Mouse (Mus musculus): ENCODE measurements around the gene Cpt1c. TPM values are rescaled to one million over a fixed set of nuclear protein-coding genes. Genes with fewer than 3 reads are reported as not detected.

Cpt1c gene
- polyA plus RNA-seq, 1 experiment from 2014 or later = 11.1 TPM

DNA sequence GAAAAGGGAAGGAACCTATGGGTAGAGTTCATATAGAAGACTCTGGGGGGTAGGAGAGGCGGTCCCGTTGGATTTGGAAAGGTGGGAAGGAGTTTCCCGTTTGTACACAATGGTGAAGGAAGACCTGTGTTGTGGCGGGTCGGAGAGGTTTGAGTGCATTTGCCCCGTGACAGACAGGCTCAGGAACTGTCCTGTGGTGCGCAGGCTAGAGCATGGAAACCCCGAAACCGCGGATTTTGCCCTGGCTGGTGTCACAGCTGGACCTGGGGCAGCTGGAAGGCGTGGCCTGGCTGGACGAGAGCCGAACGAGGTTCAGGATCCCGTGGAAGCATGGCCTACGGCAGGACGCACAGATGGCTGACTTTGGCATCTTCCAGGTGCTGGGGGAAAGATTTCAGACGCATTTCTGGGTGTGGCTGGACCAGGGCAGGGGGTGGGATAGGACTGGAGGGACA is 23.9 kb upstream of the Cpt1c start, which contains the start of gene Bcl2l12:
TSS of gene Bcl2l12 (minus strand) at position 212 of the 455 bp plus-strand sequence.
- H3K9ac ChIP-seq (ENCODE audit: low read length) = peak within 1 kb of the TSS; percentile 88
- H3K9me3 ChIP-seq (ENCODE audit: control insufficient read depth, low read length) = no peaks in the 10 kb centered on the region
- peaks cover 63% of the 10 kb centered on the region for H3K36me3 ChIP-seq (ENCODE audit: control insufficient read depth, insufficient read depth, low read length)
- H3K27me3 ChIP-seq (ENCODE audit: control insufficient read depth, insufficient read depth, low read length) = no peaks in the 10 kb centered on the region
- peak within 1 kb of the TSS; percentile 58 to 80 for H3K4me3 ChIP-seq (ENCODE audit: control insufficient read depth in 1 of 2, insufficient read depth in 1 of 2, low read depth in 1 of 2, low read length in 2 of 2)
- H3K4me2 ChIP-seq (ENCODE audit: low read length) = peak within 1 kb of the TSS; percentile 75
- ATAC-seq (ENCODE audit: insufficient number of reproducible peaks, insufficient read depth, low FRiP score, low read depth) = 0 out of 2 replicates have a peak, but pooled peaks have one; percentile 1
- H3K4me1 ChIP-seq (ENCODE audit: control insufficient read depth in 2 of 2, insufficient read depth in 2 of 2, low read length in 2 of 2) = peaks cover 14 to 34% of the 10 kb centered on the region in 2 experiments
- WGBS = 2% methylated on average over 18 of the region's 18 CpGs
- peak within 1 kb of the TSS; percentile 73 to 83 for H3K27ac ChIP-seq (replicated peaks in 1 of 2; ENCODE audit: control insufficient read depth in 1 of 2, insufficient read depth in 1 of 2, low read depth in 2 of 2, low read length in 2 of 2)

DNA sequence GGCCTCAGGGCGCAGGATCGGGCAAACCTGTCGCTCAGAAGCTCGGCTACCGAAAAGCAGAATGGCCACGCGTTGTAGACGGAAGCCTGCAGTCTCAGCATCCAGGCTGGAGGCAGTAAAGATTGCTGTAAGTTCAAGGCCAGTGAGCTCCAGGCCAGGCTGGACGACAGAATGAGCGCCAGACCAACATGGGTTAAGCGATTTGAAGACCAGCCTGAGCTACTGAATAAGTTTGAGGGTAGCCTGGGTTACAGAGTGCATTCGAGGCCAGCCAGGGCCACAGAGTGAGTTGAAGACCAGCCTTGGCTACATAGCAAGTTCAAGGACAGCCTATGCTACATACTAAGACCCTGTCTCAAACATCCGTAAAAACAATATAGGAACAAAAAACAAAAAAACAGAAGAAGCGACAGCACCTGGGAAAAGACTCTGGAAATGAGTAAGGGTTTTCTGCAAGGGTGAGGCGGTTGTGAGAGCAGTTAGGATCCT is 23.3 kb upstream of the Cpt1c start:
- WGBS = 3% methylated on average over 15 of the region's 15 CpGs
- H3K4me1 ChIP-seq (ENCODE audit: control insufficient read depth in 2 of 2, insufficient read depth in 2 of 2, low read length in 2 of 2) = peaks cover 14 to 34% of the 10 kb centered on the region in 2 experiments
- H3K27ac ChIP-seq (replicated peaks in 1 of 2; ENCODE audit: control insufficient read depth in 1 of 2, insufficient read depth in 1 of 2, low read depth in 2 of 2, low read length in 2 of 2) = peak overlapping the region; percentile 73 to 83
- peak overlapping the region; percentile 75 for H3K4me2 ChIP-seq (ENCODE audit: low read length)
- H3K4me3 ChIP-seq (ENCODE audit: control insufficient read depth in 1 of 2, insufficient read depth in 1 of 2, low read depth in 1 of 2, low read length in 2 of 2) = peak overlapping the region; percentile 58 to 80
- H3K9me3 ChIP-seq (ENCODE audit: control insufficient read depth, low read length) = no peaks in the 10 kb centered on the region
- H3K27me3 ChIP-seq (ENCODE audit: control insufficient read depth, insufficient read depth, low read length) = no peaks in the 10 kb centered on the region
- H3K36me3 ChIP-seq (ENCODE audit: control insufficient read depth, insufficient read depth, low read length) = peaks cover 63% of the 10 kb centered on the region
- peak overlapping the region; percentile 88 for H3K9ac ChIP-seq (ENCODE audit: low read length)
- no peak for ATAC-seq (ENCODE audit: insufficient number of reproducible peaks, insufficient read depth, low FRiP score, low read depth)

DNA sequence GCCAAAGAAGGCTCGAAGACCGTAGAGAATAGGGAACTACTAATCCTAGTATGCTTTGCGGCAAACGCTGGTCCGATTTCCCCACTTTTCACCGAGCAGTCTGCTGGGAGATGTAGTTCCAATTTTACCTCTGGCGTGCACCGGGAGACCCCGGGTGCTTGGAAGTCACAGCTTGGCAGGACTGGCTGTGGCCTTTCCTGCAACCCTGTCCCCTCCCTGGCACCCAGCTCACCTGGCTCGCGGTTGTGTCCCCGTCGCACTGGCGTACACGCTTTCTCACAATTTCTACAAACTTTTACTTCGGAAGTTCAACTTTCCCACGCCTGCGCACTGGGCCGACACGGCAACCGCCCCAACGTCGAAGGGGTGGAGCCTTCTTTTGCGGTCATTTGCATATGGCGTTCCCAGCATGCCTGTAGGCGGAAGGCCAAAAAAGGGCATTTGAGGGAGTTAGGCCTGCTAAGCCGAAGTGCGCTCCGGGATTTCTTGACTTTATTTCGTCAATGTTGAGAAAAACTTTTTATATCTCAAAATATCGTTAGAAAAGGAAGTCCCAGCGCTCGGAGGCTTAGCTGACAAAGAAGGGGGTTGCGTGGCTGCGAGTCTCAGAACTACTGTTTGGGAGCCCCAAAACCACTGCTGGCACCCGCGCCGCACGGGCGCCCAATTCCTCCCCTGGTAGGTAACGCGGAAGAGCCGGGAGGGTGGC is 22.7 kb upstream of the Cpt1c start, which contains the start of gene Irf3:
TSS of gene Irf3 (plus strand) at position 418 of the 709 bp plus-strand sequence.
- no peaks in the 10 kb centered on the region for H3K9me3 ChIP-seq (ENCODE audit: control insufficient read depth, low read length)
- H3K9ac ChIP-seq (ENCODE audit: low read length) = peak within 1 kb of the TSS; percentile 88
- peaks cover 14 to 34% of the 10 kb centered on the region in 2 experiments for H3K4me1 ChIP-seq (ENCODE audit: control insufficient read depth in 2 of 2, insufficient read depth in 2 of 2, low read length in 2 of 2)
- peak within 1 kb of the TSS; percentile 75 for H3K4me2 ChIP-seq (ENCODE audit: low read length)
- peak within 1 kb of the TSS; percentile 81 to 83 for H3K27ac ChIP-seq (replicated peaks in 1 of 2; ENCODE audit: control insufficient read depth in 1 of 2, insufficient read depth in 1 of 2, low read depth in 2 of 2, low read length in 2 of 2)
- no peaks in the 10 kb centered on the region for H3K27me3 ChIP-seq (ENCODE audit: control insufficient read depth, insufficient read depth, low read length)
- H3K4me3 ChIP-seq (ENCODE audit: control insufficient read depth in 1 of 2, insufficient read depth in 1 of 2, low read depth in 1 of 2, low read length in 2 of 2) = peak within 1 kb of the TSS; percentile 58 to 84
- peak; percentile 87 for ATAC-seq (ENCODE audit: insufficient number of reproducible peaks, insufficient read depth, low FRiP score, low read depth)
- peaks cover 63% of the 10 kb centered on the region for H3K36me3 ChIP-seq (ENCODE audit: control insufficient read depth, insufficient read depth, low read length)
- under 1% methylated on average over 43 of the region's 43 CpGs for WGBS

DNA sequence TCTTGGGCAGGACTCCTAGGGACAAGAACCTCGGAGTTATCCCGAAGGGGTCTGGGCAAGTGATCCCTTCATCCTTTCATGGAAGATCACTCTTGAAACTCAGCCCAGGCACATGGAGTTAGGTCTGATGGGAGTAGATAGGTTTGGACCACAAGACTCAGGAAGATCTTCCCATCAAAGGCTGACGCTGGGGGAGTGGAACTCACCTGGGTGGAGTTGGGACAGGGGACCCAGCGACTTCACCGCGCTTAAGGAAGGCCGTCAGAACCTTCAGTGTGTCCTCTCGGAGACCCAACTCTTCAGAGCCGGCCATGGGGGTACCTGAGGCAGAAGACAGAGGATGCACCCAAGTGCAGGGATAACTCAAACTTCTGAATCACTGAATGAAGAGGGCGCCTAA is 22.0 kb upstream of the Cpt1c start:
- H3K36me3 ChIP-seq (ENCODE audit: control insufficient read depth, insufficient read depth, low read length) = peaks cover 63% of the 10 kb centered on the region
- peak overlapping the region; percentile 58 to 84 for H3K4me3 ChIP-seq (ENCODE audit: control insufficient read depth in 1 of 2, insufficient read depth in 1 of 2, low read depth in 1 of 2, low read length in 2 of 2)
- peaks cover 14 to 34% of the 10 kb centered on the region in 2 experiments for H3K4me1 ChIP-seq (ENCODE audit: control insufficient read depth in 2 of 2, insufficient read depth in 2 of 2, low read length in 2 of 2)
- peak overlapping the region; percentile 75 for H3K4me2 ChIP-seq (ENCODE audit: low read length)
- H3K9me3 ChIP-seq (ENCODE audit: control insufficient read depth, low read length) = no peaks in the 10 kb centered on the region
- H3K27ac ChIP-seq (replicated peaks in 1 of 2; ENCODE audit: control insufficient read depth in 1 of 2, insufficient read depth in 1 of 2, low read depth in 2 of 2, low read length in 2 of 2) = peak overlapping the region; percentile 64 to 83
- H3K27me3 ChIP-seq (ENCODE audit: control insufficient read depth, insufficient read depth, low read length) = no peaks in the 10 kb centered on the region
- ATAC-seq (ENCODE audit: insufficient number of reproducible peaks, insufficient read depth, low FRiP score, low read depth) = no peak
- 11% methylated on average over 10 of the region's 10 CpGs for WGBS
- peak overlapping the region; percentile 88 for H3K9ac ChIP-seq (ENCODE audit: low read length)

- H3K4me3 ChIP-seq (ENCODE audit: control insufficient read depth in 1 of 2, insufficient read depth in 1 of 2, low read depth in 1 of 2, low read length in 2 of 2) = peak overlapping the region; percentile 73 to 79
- H3K4me1 ChIP-seq (ENCODE audit: control insufficient read depth in 2 of 2, insufficient read depth in 2 of 2, low read length in 2 of 2) = peaks cover 12 to 29% of the 10 kb centered on the region in 2 experiments
- H3K27me3 ChIP-seq (ENCODE audit: control insufficient read depth, insufficient read depth, low read length) = no peaks in the 10 kb centered on the region
- H3K9me3 ChIP-seq (ENCODE audit: control insufficient read depth, low read length) = no peaks in the 10 kb centered on the region
- under 1% methylated on average over 29 of the region's 29 CpGs for WGBS
- peaks cover 48% of the 10 kb centered on the region for H3K36me3 ChIP-seq (ENCODE audit: control insufficient read depth, insufficient read depth, low read length)
- H3K4me2 ChIP-seq (ENCODE audit: low read length) = peak overlapping the region; percentile 84
- peak overlapping the region; percentile 80 for H3K9ac ChIP-seq (ENCODE audit: low read length)
- H3K27ac ChIP-seq (replicated peaks in 1 of 2; ENCODE audit: control insufficient read depth in 1 of 2, insufficient read depth in 1 of 2, low read depth in 2 of 2, low read length in 2 of 2) = peak overlapping the region; percentile 89 to 94
- ATAC-seq (ENCODE audit: insufficient number of reproducible peaks, insufficient read depth, low FRiP score, low read depth) = no peak
Measured at GRCm38 (mm10) chr7:44986879-44987718, 12.4 kb upstream of the Cpt1c start.

DNA sequence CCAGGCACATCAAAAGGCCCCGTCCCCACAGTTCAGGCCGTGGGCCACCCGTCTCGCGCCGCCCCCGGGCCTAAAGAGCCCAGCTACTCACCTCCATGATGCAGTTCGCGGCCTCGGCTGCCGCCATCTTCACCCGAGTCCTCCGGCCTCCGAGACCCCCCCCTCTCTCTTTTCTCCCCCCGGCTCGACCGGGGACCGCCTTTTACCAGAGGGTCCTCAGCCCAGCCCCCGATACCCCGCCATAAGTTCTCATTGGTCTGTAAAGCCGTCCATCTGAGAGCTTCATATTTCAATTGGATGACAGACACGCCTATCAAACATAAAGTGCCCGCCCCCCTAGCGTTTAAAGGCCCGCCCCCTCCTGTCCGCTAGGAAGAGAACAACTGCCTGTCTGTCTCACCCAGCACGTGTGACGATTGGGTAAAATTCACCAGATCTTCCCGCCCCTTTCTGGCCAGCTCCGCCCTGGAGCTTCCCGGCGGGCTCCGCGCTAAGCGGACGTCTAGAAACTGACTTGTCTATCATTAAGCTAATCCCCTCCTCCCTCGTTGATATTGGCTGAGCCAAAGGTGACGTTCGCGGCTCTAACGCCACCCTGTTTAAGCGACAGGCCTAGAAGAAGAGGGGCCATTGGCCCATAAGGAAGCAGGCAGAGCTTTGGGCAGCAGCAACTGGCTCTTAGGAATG is 11.7 kb upstream of the Cpt1c start, which contains the start of gene Prmt1:
TSS of gene Prmt1 (minus strand) at position 377 of the 687 bp plus-strand sequence.
- ATAC-seq (ENCODE audit: insufficient number of reproducible peaks, insufficient read depth, low FRiP score, low read depth) = peak; percentile 95
- H3K27me3 ChIP-seq (ENCODE audit: control insufficient read depth, insufficient read depth, low read length) = no peaks in the 10 kb centered on the region
- peak within 1 kb of the TSS; percentile 84 for H3K4me2 ChIP-seq (ENCODE audit: low read length)
- H3K4me3 ChIP-seq (ENCODE audit: control insufficient read depth in 1 of 2, insufficient read depth in 1 of 2, low read depth in 1 of 2, low read length in 2 of 2) = peak within 1 kb of the TSS; percentile 79 to 96
- peaks cover 12 to 29% of the 10 kb centered on the region in 2 experiments for H3K4me1 ChIP-seq (ENCODE audit: control insufficient read depth in 2 of 2, insufficient read depth in 2 of 2, low read length in 2 of 2)
- H3K9ac ChIP-seq (ENCODE audit: low read length) = peak within 1 kb of the TSS; percentile 99
- H3K36me3 ChIP-seq (ENCODE audit: control insufficient read depth, insufficient read depth, low read length) = peaks cover 48% of the 10 kb centered on the region
- WGBS = under 1% methylated on average over 42 of the region's 42 CpGs
- H3K27ac ChIP-seq (replicated peaks in 1 of 2; ENCODE audit: control insufficient read depth in 1 of 2, insufficient read depth in 1 of 2, low read depth in 2 of 2, low read length in 2 of 2) = peak within 1 kb of the TSS; percentile 94 to 96
- H3K9me3 ChIP-seq (ENCODE audit: control insufficient read depth, low read length) = no peaks in the 10 kb centered on the region
